Mouse (Mus musculus) ES-Bruce4 (cell line): Measurements from ENCODE around the gene Arid4a.

Source experiments
- CTCF ChIP-seq: IDR thresholded peaks from one replicate; pipeline ENCODE4 v1.8.1; 2011; ENCODE audit warnings: low read depth, low read length
- POLR2A ChIP-seq: IDR thresholded peaks from one replicate; pipeline ENCODE4 v1.8.1; 2011; ENCODE audit warnings: low read length; ENCODE audit not compliant: insufficient read depth

DNA sequence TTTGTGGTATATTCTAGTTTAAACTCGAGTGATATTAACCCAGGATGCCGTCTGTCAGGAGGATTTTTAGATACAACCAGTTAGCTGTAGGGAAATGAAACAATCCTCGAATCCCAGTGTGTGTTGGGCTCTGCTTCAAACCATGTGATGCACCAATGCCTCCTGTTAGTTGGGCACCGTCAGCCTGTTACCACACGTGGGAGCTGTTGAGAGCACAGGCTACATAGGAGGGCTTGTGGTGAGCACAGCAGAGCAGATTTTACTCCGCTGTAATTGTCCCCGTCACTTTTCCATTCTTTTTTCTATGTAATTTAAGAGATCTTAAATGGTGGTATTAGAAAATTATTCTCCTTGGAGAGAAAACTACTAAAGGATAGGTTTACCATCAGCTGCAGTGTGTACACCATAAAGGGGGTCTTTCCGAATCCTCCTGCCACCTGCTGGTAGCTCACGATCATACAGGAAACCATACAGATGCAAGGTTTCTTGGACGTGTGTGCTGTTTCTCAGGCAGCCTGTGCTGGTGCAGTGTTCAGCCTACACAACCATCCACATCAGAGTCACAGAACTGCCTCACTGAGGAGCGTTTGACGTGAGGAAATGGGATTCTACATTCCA lies 57.4 kb downstream of the Arid4a start:
- no peak for TF ChIP-seq POLR2A
- TF ChIP-seq CTCF, result peak; percentile 75
